Mouse (Mus musculus) myocyte (in vitro differentiated cells): ENCODE measurements around the gene Kif20b. TPM values are rescaled to one million over a fixed set of nuclear protein-coding genes. Genes with fewer than 3 reads are reported as not detected.

ENCODE experiments used
- H3K27me3 ChIP-seq: one replicate; pipeline ENCODE4 v1.6.1; 2011; ENCODE audit not compliant: control insufficient read depth, insufficient read depth, insufficient read length
- H3K36me3 ChIP-seq: one replicate; pipeline ENCODE4 v1.6.1; 2011; ENCODE audit not compliant: control insufficient read depth, insufficient read depth
- H3K4me2 ChIP-seq: one replicate; pipeline ENCODE4 v1.6.1; 2011; ENCODE audit warnings: low read depth, control low read depth
- H3K4me3 ChIP-seq: one replicate; pipeline ENCODE4 v1.5.1; 2011; ENCODE audit warnings: mild to moderate bottlenecking, control low read depth, moderate library complexity
- H3K79me2 ChIP-seq: one replicate; pipeline ENCODE4 v1.6.1; 2011; ENCODE audit not compliant: control insufficient read depth, insufficient read depth
- H3ac ChIP-seq: one replicate; pipeline ENCODE4 v1.6.1; 2011; ENCODE audit not compliant: control insufficient read depth, insufficient read length
- CEBPB ChIP-seq: IDR thresholded peaks from 2 replicates; pipeline ENCODE4 v1.6.1; 2011; ENCODE audit warnings: mild to moderate bottlenecking, moderate library complexity; ENCODE audit not compliant: poor library complexity, insufficient read depth, severe bottlenecking
- E2F4 ChIP-seq: IDR thresholded peaks from one replicate; pipeline ENCODE4 v1.6.1; 2011; ENCODE audit warnings: mild to moderate bottlenecking, control low read depth, moderate library complexity; ENCODE audit not compliant: insufficient read depth
- MAX ChIP-seq: IDR thresholded peaks from one replicate; pipeline ENCODE4 v1.6.1; 2011; ENCODE audit warnings: low read depth, mild to moderate bottlenecking, control low read depth
- MYOD1 ChIP-seq, 3 experiments: IDR thresholded peaks; one replicate each; pipeline ENCODE4 v1.6.1; 2011; ENCODE audit warnings: control low read depth in 2 of 3, low read depth in 2 of 3, mild to moderate bottlenecking in 2 of 3, moderate library complexity in 1 of 3; ENCODE audit not compliant: insufficient read length in 2 of 3, control insufficient read depth in 1 of 3
- MYOG ChIP-seq, 3 experiments: IDR thresholded peaks; one replicate each; pipeline ENCODE4 v1.6.1; 2011; ENCODE audit warnings: control low read depth in 2 of 3, low read depth in 2 of 3, mild to moderate bottlenecking in 2 of 3; ENCODE audit not compliant: insufficient read length in 2 of 3, control insufficient read depth in 1 of 3, insufficient read depth in 1 of 3
- POLR2A ChIP-seq: IDR thresholded peaks from one replicate; pipeline ENCODE4 v1.6.1; 2011; ENCODE audit warnings: low read depth, mild to moderate bottlenecking, control low read depth, moderate library complexity; ENCODE audit not compliant: insufficient read length
- POLR2AphosphoS2 ChIP-seq: IDR thresholded peaks from one replicate; pipeline ENCODE4 v1.6.1; 2011; ENCODE audit warnings: low read depth, control low read depth; ENCODE audit not compliant: insufficient read length
- REST ChIP-seq: IDR thresholded peaks from one replicate; pipeline ENCODE4 v1.6.1; 2011; ENCODE audit warnings: mild to moderate bottlenecking, control low read depth, moderate library complexity; ENCODE audit not compliant: insufficient read depth, insufficient read length
- SRF ChIP-seq: IDR thresholded peaks from one replicate; pipeline ENCODE4 v1.6.1; 2011; ENCODE audit warnings: low read depth; ENCODE audit not compliant: control insufficient read depth, insufficient read length
- TCF12 ChIP-seq: IDR thresholded peaks from one replicate; pipeline ENCODE4 v1.6.1; 2011; ENCODE audit warnings: mild to moderate bottlenecking, control low read depth; ENCODE audit not compliant: poor library complexity, insufficient read depth, severe bottlenecking
- TCF3 ChIP-seq: IDR thresholded peaks from one replicate; pipeline ENCODE4 v1.6.1; 2011; ENCODE audit warnings: low read depth, control low read depth; ENCODE audit not compliant: insufficient read length
- USF1 ChIP-seq: IDR thresholded peaks from one replicate; pipeline ENCODE4 v1.6.1; 2011; ENCODE audit warnings: low read depth, mild to moderate bottlenecking, control low read depth, moderate library complexity
- polyA plus RNA-seq: library from polyadenylated mRNA; unstranded; fragments of >200 nt; fragmentation: generic; extraction: Trizol; gene quantifications from one replicate; pipeline ENCODE4 v1.2.1, GENCODE M21; 2012; ENCODE audit warnings: missing spikeins

Kif20b gene
- polyA plus RNA-seq = 1.9 TPM

DNA sequence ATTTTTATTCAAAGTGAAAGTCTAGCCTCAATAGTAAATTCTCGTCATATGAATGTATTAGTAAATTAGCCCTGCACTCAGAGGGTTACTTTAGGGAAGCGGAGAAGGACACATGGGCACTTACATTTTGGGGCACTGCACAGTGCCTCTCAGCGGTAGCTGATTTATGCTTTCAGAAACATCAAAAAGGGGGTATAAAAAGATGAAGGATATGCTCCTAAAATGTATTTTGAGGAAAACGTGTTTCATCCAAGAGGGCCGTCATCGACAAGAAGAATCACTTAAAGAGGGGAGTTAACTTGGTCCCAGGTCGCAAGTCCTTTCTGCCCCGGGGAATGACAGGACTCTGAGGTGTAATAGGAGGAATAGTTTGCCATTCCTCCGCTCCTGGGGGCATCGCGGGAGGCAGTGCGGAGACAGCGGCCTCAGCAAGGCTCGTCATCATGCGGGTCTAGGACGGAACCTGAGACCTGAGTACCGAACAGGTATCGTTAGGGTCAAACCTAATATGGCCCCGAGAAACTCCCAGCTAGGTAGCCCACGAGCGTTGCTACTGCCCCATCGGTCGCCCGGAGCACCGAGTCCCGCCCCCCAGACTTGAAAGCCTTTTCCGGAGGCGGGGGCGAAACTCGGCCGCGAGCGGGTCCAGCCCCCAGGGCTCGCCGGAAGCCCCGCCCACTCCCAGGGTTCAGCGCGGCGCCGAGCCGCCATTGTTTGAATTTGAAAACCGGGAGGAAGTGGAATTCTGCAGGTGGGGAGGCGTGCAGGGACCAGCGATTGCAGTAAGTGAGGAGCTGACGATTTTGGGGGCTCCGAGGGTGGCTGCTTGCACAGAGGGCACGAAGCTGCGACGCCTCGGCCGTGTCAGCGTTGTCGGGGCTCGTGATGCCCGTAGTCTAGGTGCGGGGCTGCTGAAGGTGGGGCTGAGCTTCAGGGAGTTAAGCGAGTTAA, at the start of gene Kif20b:
Kif20b (plus strand) TSS at position 710 of the 951 bp plus-strand sequence.
- Histone ChIP-seq H3K27me3 (no peaks in the 10 kb centered on the region), H3K4me3 (peak within 1 kb of the TSS; percentile 92), H3K79me2 (peaks cover 43% of the 10 kb centered on the region), H3ac (no peak within 1 kb of the TSS), H3K36me3 (no peaks in the 10 kb centered on the region), H3K4me2 (peak within 1 kb of the TSS; percentile 93)
- no peak for TF ChIP-seq POLR2AphosphoS2
- TF ChIP-seq REST = no peak
- TF ChIP-seq TCF12 = no peak
- no peak for TF ChIP-seq SRF
- TF ChIP-seq USF1 = no peak
- peak; percentile 71 for TF ChIP-seq POLR2A
- no peak for TF ChIP-seq MYOG (IDR thresholded peaks at IDR 0.05; ENCODE audit: control insufficient read depth in 1 of 3, insufficient read depth in 1 of 3, insufficient read length in 2 of 3, low read depth in 2 of 3)
- peak; percentile 97 for TF ChIP-seq E2F4
- TF ChIP-seq MYOD1 (IDR thresholded peaks at IDR 0.05; ENCODE audit: control insufficient read depth in 1 of 3, insufficient read length in 2 of 3, low read depth in 2 of 3) = no peak
- TF ChIP-seq MAX = no peak

DNA sequence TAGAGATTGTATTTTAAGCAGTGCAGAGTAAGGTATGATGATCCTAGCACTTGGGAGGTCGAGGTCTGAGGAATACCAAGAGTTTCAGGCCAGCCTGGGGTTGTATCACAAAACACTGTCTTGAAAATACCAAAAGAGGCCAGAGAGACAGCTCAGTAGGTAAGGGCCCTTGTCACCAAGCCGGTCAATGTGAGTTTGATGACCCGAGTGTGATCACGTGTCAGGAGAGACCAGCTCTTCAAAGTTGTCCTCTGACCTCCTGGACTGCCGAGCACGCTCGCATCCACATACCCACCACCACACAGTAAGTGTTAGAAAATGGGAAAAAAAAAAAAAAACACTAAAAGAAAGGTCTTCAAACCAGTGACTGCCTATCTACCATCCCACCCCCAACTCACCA, 45.5 kb upstream of the Kif20b start:
- peaks cover 53% of the 10 kb centered on the region for H3K79me2 ChIP-seq
- H3K27me3 ChIP-seq = no peaks in the 10 kb centered on the region
- H3K36me3 ChIP-seq = no peaks in the 10 kb centered on the region
- peak overlapping the region; percentile 58 for H3K4me3 ChIP-seq
- TF ChIP-seq E2F4 = no peak
- TF ChIP-seq TCF3 = no peak
- TF ChIP-seq SRF = no peak
- no peak for TF ChIP-seq POLR2A
- TF ChIP-seq POLR2AphosphoS2 = no peak
- TF ChIP-seq REST = no peak
- no peak for TF ChIP-seq MAX
- no peak for TF ChIP-seq TCF12
- no peak for TF ChIP-seq CEBPB
- TF ChIP-seq MYOD1 (IDR thresholded peaks at IDR 0.05; ENCODE audit: control insufficient read depth in 1 of 3, insufficient read length in 2 of 3, low read depth in 2 of 3) = no peak
- TF ChIP-seq USF1 = no peak
- TF ChIP-seq MYOG (IDR thresholded peaks at IDR 0.05; ENCODE audit: control insufficient read depth in 1 of 3, insufficient read depth in 1 of 3, insufficient read length in 2 of 3, low read depth in 2 of 3) = no peak
- H3ac ChIP-seq = no peak overlapping the region
- peak overlapping the region; percentile 80 for H3K4me2 ChIP-seq

DNA sequence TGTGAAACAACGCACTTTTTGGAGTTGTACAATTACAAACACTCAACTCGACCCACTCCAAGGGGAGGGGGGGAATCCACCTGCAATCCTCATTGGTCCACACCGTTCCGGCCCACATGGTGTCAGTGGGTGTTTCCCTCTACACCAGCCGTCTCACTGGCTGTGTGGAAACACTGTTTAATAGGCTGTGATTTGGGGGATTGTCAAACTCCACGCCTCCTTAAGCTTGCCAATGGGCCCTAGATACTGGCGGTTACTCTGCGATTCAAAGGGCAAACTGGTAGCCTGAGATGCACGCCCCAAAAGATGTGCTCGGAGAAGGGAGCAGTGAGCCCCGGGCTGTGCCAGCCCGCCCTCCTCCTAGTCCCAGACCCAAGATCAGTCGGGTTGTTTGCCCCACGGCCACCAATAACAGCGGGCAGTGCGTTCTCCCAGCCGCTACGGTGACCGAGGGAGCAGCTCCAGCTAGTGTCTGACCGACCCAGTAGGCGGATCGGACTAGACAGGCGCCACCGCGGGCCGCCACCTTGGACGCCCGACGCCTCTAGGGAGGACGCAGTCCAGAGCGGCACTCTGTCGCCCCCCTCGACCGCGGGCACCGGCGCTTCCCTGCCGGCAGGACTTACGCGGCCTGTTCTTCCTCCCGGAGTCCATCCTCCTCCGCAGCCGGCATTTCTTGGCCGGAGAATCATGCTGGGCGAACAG, 44.1 kb upstream of the Kif20b start:
- Histone ChIP-seq H3K27me3 (no peaks in the 10 kb centered on the region), H3K36me3 (no peaks in the 10 kb centered on the region), H3K4me2 (peak overlapping the region; percentile 88), H3K79me2 (peaks cover 42% of the 10 kb centered on the region), H3K4me3 (peak overlapping the region; percentile 58), H3ac (peak overlapping the region; percentile 72)
- no peak for TF ChIP-seq TCF3
- TF ChIP-seq CEBPB = 0 out of 2 replicates have a peak, but pooled peaks have one; percentile 7
- TF ChIP-seq MYOD1 (IDR thresholded peaks at IDR 0.05; ENCODE audit: control insufficient read depth in 1 of 3, insufficient read length in 2 of 3, low read depth in 2 of 3) = no peak
- TF ChIP-seq MAX = no peak
- TF ChIP-seq POLR2A = peak; percentile 74
- peak; percentile 7 for TF ChIP-seq E2F4
- TF ChIP-seq POLR2AphosphoS2 = peak; percentile 75
- no peak for TF ChIP-seq USF1
- no peak for TF ChIP-seq TCF12
- TF ChIP-seq MYOG (IDR thresholded peaks at IDR 0.05; ENCODE audit: control insufficient read depth in 1 of 3, insufficient read depth in 1 of 3, insufficient read length in 2 of 3, low read depth in 2 of 3) = peak in 1 of 3 experiments; percentile 2

DNA sequence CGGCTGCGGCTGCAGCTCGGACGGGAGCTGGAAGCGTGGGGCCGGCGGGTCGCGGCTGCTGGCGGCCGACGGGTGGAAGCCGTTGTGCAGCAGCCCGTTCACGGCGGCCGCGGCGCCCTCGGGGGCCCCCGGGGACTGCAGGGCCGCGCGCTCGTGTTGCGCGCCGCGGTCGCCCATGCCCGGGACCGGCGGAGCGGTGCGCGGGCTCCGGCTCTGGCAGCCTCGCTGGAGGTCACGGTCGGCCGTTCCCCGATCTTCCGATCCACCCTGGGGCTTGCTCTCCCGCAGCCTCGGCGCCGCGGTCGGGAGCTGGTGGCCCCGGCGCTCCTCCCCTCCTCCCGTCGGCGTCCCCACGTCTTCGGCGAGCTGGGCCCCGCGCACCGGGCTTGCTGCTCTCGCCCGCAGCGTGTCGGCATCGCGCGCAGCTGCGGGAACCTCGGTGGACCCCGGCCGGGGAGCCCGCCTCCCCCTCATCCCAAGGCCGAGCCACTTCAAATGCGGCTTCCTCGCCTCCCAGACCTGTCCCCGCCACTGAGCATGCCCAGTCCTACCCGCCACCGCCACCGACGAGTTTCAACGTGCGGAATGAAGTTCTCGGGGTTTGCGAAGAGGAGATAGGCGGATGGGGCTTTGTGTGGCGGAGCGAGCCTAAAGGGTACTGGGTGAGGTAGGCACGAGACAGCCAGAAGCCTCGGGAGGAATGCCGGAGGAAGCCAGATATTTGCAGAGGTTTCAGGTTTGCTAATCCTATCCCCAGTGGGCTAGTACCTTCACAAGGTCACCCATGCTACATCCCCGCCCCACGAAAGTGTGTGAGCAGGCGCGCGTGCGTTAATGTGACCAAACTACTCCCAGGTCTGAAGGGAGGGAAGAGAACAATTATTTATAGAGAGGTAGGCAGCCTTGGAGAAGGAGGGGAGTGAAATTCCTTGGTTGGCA, 43.3 kb upstream of the Kif20b start, which contains the start of gene Pank1:
Pank1 (minus strand) TSS at position 853 of the 939 bp plus-strand sequence.
- Histone ChIP-seq H3K4me3 (peak within 1 kb of the TSS; percentile 58), H3K4me2 (peak within 1 kb of the TSS; percentile 88), H3K79me2 (peaks cover 37% of the 10 kb centered on the region), H3ac (peak within 1 kb of the TSS; percentile 72), H3K27me3 (no peaks in the 10 kb centered on the region), H3K36me3 (no peaks in the 10 kb centered on the region)
- no peak for TF ChIP-seq TCF12
- peak in 1 of 3 experiments; percentile 1 for TF ChIP-seq MYOG (IDR thresholded peaks at IDR 0.05; ENCODE audit: control insufficient read depth in 1 of 3, insufficient read depth in 1 of 3, insufficient read length in 2 of 3, low read depth in 2 of 3)
- TF ChIP-seq CEBPB = no peak
- peak; percentile 61 for TF ChIP-seq POLR2A
